Mouse (Mus musculus) midbrain, embryonic 13.5 days (tissue): ENCODE data around the gene Adssl1. TPM values are rescaled to one million over a fixed set of nuclear protein-coding genes. Genes with fewer than 3 reads are reported as not detected.

Source experiments
- ATAC-seq: fragments of 200-750 bp; cut with Nextera tagmentation; 2 replicates; pipeline ENCODE4 v1.8.0; 2017; ENCODE audit warnings: mild to moderate bottlenecking, moderate TSS enrichment, moderate library complexity
- H3K27ac ChIP-seq: fragments of 300-500 bp; sonication (generic); 2 replicates; pipeline ENCODE4 v1.5.1; 2015; ENCODE audit warnings: inconsistent platforms, mild to moderate bottlenecking, moderate library complexity
- H3K27me3 ChIP-seq: fragments of 300-500 bp; sonication (generic); 2 replicates; pipeline ENCODE4 v1.6.1; 2015; ENCODE audit warnings: mild to moderate bottlenecking, inconsistent platforms
- H3K36me3 ChIP-seq: fragments of 300-500 bp; sonication (generic); 2 replicates; pipeline ENCODE4 v1.6.1; 2015; ENCODE audit warnings: mild to moderate bottlenecking, inconsistent platforms
- H3K4me1 ChIP-seq: fragments of 300-500 bp; sonication (generic); replicated peaks from 2 replicates; pipeline ENCODE4 v1.6.1; 2015; ENCODE audit warnings: inconsistent platforms
- H3K4me2 ChIP-seq: fragments of 300-500 bp; sonication (generic); replicated peaks from 2 replicates; pipeline ENCODE4 v1.6.1; 2015; ENCODE audit warnings: moderate library complexity, mild to moderate bottlenecking, inconsistent platforms
- H3K4me3 ChIP-seq: fragments of 300-500 bp; sonication (generic); replicated peaks from 2 replicates; pipeline ENCODE4 v1.5.1; 2015; ENCODE audit warnings: mild to moderate bottlenecking, inconsistent platforms
- H3K9ac ChIP-seq: fragments of 300-500 bp; sonication (generic); replicated peaks from 2 replicates; pipeline ENCODE4 v1.6.1; 2015; ENCODE audit warnings: mild to moderate bottlenecking, inconsistent platforms
- H3K9me3 ChIP-seq: fragments of 300-500 bp; sonication (generic); 2 replicates; pipeline ENCODE4 v1.6.1; 2016; ENCODE audit warnings: mild to moderate bottlenecking, inconsistent platforms
- WGBS: fragments of 180-500 bp; shearing (Covaris S2); methylation state at CpG from one replicate; pipeline ENCODE4 v1.1.7; 2015; 5-methylcytosine and 5-hydroxymethylcytosine counted together
- polyA plus RNA-seq: library from polyadenylated mRNA; unstranded; fragments of >200 nt; fragmentation: Nextera tagmentation; extraction: Ambion mirVana; gene quantifications from 2 replicates; pipeline ENCODE4 v1.2.1, GENCODE M21; 2015

Gene Adssl1
- polyA plus RNA-seq, 1 experiment from 2014 or later: 1.1 TPM

DNA sequence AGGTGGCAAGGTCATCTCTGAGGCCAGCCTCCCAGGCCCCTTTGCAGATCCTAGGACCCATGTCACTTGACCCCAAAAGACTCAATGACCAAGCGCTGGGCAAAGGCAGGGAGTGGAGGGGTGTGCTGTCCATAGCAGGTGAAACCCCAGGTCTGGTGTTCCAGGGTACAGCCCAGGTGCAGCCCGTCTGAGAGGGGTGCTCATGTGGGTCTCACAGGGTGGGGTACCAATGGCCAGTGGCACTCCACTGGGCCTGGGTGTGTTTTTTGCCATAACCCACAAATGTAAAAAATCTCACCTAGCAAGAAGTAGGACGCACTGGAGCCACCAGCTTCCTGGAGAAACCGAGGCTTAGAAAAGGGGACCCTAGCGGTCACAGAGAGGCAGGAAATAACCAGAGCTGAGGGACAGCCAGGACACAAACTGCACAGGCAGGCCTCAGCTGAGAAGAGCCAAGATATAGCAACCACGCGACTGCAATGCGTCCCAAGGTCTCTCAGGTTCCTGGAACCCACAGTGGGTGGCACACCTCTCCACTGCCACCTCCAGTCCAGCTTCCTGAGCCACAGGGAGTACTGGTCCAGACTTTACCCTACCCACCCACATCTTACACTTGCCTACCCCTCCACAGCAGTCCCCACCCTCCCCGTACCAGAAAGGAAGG is 46.2 kb downstream of the Adssl1 start:
- H3K27ac ChIP-seq: peak overlapping the region; percentile 94
- H3K4me1 ChIP-seq: peaks cover 98% of the 10 kb centered on the region
- ATAC-seq: no peak
- no peaks in the 10 kb centered on the region for H3K9me3 ChIP-seq
- H3K4me3 ChIP-seq: no peak overlapping the region
- peak overlapping the region; percentile 35 for H3K4me2 ChIP-seq
- H3K36me3 ChIP-seq: peaks cover 74% of the 10 kb centered on the region
- 89% methylated on average over 9 of the region's 9 CpGs for WGBS
- H3K27me3 ChIP-seq: no peaks in the 10 kb centered on the region
- peak overlapping the region; percentile 48 for H3K9ac ChIP-seq

DNA sequence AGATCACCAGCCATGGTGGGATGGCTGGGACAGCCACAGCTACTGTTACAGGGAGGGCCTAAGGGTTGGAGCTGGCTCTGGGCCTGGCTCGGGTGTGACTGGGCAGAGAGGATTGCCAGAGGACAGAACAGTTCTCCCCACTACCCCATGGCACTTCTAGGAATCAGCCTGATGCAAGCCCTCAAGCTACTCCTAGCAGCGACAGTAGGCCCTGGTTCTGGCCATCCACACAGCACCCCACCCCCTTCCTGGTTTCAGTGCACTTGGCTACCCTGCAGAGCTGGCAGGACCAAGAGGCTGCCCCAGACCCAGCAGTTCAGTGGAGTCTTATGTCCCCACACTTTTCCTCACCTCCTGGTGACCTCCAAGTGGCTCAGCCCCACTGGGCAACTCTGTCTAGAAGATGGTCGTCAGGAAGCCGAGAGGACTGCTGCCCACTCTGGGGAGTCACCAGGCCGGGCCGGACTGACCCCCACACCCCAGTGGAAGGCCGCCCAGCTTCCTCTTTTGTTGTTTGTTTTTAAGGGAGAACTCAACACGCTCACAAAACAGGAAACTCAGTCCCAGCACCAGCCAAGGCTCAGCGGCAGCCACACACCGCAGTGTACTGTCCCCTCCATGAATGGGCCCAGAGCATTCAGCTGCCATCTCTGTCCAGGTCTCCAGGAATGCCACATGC is 47.9 kb downstream of the Adssl1 start:
- WGBS: 85% methylated on average over 10 of the region's 10 CpGs
- H3K9ac ChIP-seq: peak overlapping the region; percentile 2; the same call in 1 of the 2 replicates
- H3K4me1 ChIP-seq: peaks cover 98% of the 10 kb centered on the region
- no peak for ATAC-seq
- peaks cover 64% of the 10 kb centered on the region for H3K36me3 ChIP-seq
- H3K4me3 ChIP-seq: no peak overlapping the region
- H3K4me2 ChIP-seq: no peak overlapping the region
- H3K27ac ChIP-seq: peak overlapping the region; percentile 56
- no peaks in the 10 kb centered on the region for H3K9me3 ChIP-seq
- no peaks in the 10 kb centered on the region for H3K27me3 ChIP-seq

DNA sequence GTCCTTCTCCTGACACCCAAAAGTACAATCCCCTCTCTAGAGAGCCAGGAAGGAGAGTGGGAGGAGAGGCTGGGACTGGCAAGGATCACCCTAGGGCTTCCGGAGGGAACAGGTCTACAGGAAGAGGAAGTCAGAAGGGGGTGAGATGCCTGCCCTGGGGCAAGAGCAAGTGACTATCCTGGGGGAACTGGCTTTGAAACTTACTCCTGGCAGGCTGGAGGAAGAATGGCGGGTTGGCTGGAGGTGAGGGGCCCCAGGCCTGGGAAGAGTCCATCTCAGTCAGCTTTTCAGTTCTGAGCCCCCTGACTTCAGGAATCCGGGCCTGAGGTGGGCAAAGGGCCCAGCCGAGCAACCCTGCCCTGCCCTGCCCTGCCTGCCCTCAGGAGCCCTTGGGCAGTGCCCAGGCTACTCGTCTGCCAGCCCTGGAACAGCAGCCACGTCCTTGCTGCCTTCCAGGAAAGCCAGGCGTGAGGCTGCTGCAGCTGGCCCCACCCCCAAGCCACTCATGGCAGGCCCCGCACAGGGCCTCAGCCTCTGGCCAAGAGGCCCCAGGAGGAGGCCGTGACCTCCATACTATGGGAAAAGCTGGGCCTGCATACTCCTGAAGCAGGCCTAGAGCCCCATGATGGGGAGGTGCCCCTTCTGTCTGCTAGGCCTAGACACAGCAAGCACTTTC is 51.0 kb downstream of the Adssl1 start:
- H3K36me3 ChIP-seq: peaks cover 52% of the 10 kb centered on the region
- H3K9ac ChIP-seq: peak overlapping the region; percentile 29; the same call in 1 of the 2 replicates
- H3K4me1 ChIP-seq: peaks cover 88% of the 10 kb centered on the region
- H3K9me3 ChIP-seq: no peaks in the 10 kb centered on the region
- no peak overlapping the region; the same call in 1 of the 2 replicates for H3K4me2 ChIP-seq
- 0 out of 2 replicates have a peak overlapping the region, but pooled peaks have one; percentile 95 for H3K4me3 ChIP-seq
- no peak overlapping the region for H3K27ac ChIP-seq
- 57% methylated on average over 9 of the region's 9 CpGs for WGBS
- no peaks in the 10 kb centered on the region for H3K27me3 ChIP-seq
- ATAC-seq: no peak

DNA sequence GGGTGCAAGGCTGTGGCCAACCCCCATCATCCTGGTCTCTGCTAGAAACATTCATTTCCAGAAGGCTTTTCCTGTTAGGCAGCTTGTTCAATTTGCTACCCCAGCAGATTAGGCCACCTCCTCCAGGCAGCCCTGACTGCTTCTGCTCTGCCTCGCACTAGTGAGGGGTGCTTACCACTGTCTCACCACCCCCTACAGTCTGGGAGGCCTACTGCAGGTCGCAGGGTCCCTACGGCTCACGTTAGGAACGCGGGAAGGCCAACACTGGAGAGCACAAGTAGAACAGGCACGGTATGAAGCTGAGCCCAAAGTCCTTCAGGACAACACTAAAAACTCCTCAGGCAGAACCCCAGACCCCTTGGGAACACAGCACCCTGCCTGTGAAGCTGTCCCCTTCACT is 52.0 kb downstream of the Adssl1 start:
- Histone ChIP-seq H3K4me2 (peak overlapping the region; percentile 94), H3K4me3 (peak overlapping the region; percentile 95; the same call in 1 of the 2 replicates), H3K4me1 (peaks cover 77% of the 10 kb centered on the region), H3K9ac (peak overlapping the region; percentile 100; the same call in 1 of the 2 replicates), H3K27me3 (no peaks in the 10 kb centered on the region), H3K27ac (no peak overlapping the region), H3K9me3 (no peaks in the 10 kb centered on the region), H3K36me3 (peaks cover 43% of the 10 kb centered on the region)
- ATAC-seq: no peak
- 84% methylated on average over 7 of the region's 7 CpGs for WGBS

DNA sequence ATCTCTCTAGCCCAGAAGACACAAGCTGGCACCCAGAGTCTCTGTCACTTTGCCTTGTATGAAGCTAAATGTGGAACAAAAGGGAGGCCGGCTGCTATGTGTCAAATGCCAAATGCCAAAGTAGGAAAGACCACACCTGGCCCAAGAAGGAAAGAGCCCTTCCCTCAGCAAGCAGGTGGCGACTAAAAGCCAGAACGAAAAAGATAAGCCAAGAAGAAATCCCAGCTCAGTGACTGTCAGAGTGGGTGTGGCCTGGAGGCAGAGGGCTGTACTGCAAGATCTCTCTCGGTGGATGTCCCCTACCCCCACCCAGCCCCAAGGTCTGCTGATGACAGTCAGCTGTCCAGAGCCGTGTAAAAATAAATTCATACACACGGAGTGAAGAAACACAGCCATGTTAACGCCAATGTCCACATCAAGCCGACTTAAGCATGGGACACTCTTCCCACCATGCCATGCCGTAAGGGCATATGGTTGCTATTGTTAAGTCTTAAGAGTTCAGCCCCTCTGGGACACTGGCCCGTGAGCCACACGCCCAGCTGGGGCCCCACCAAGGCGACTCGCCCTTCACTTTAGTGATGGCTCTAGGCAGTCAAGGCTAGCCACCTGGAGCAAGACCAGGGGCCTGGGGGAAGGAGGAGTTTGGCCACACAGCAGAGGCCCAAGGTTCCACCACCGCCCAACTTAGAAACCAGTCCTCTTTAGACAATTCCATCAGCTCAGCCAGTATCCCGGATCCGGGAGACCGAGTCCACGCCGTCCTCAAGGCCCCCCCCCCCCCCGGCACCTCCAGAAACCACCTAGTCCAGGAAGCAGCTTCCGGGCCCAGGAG is 53.1 kb downstream of the Adssl1 start:
- Histone ChIP-seq H3K4me2 (peak overlapping the region; percentile 94), H3K27ac (peak overlapping the region; percentile 95), H3K9ac (peak overlapping the region; percentile 100), H3K9me3 (no peaks in the 10 kb centered on the region), H3K4me1 (peaks cover 68% of the 10 kb centered on the region), H3K4me3 (peak overlapping the region; percentile 95), H3K36me3 (peaks cover 35% of the 10 kb centered on the region), H3K27me3 (peaks cover 6% of the 10 kb centered on the region)
- WGBS: 6% methylated on average over 21 of the region's 21 CpGs
- peak; percentile 46 for ATAC-seq

DNA sequence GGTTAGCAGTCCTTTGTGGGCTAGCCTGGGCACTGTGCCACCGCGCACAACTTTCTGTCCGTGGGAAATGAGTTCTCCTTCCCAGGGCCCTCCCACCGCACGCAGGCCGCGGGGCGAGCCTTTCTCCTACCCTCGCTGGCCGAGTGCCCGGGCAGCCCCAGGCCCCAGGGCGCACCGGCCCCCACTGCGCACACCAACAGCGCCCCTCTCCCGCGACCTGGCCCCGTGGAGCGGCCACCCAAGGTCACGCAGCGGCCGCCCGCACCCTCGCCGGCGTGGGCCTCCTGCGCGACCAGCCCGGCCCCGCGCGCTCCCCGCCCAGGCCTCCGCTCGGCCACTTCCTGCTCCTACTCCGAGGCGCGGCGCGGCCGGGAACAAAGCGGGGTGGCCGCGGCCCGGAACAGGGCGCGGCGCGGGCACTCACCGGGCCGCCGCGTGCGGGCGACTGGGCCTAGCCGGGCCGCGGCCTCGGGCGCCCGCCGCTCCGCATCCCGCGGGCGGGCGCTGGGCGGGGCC is 53.8 kb downstream of the Adssl1 start:
- peaks cover 68% of the 10 kb centered on the region for H3K4me1 ChIP-seq
- WGBS: under 1% methylated on average over 44 of the region's 68 CpGs
- peak overlapping the region; percentile 94 for H3K4me2 ChIP-seq
- H3K27ac ChIP-seq: peak overlapping the region; percentile 95
- peak overlapping the region; percentile 95 for H3K4me3 ChIP-seq
- peaks cover 28% of the 10 kb centered on the region for H3K36me3 ChIP-seq
- no peaks in the 10 kb centered on the region for H3K9me3 ChIP-seq
- H3K27me3 ChIP-seq: peaks cover 12% of the 10 kb centered on the region
- H3K9ac ChIP-seq: peak overlapping the region; percentile 100
- ATAC-seq: peak; percentile 7

DNA sequence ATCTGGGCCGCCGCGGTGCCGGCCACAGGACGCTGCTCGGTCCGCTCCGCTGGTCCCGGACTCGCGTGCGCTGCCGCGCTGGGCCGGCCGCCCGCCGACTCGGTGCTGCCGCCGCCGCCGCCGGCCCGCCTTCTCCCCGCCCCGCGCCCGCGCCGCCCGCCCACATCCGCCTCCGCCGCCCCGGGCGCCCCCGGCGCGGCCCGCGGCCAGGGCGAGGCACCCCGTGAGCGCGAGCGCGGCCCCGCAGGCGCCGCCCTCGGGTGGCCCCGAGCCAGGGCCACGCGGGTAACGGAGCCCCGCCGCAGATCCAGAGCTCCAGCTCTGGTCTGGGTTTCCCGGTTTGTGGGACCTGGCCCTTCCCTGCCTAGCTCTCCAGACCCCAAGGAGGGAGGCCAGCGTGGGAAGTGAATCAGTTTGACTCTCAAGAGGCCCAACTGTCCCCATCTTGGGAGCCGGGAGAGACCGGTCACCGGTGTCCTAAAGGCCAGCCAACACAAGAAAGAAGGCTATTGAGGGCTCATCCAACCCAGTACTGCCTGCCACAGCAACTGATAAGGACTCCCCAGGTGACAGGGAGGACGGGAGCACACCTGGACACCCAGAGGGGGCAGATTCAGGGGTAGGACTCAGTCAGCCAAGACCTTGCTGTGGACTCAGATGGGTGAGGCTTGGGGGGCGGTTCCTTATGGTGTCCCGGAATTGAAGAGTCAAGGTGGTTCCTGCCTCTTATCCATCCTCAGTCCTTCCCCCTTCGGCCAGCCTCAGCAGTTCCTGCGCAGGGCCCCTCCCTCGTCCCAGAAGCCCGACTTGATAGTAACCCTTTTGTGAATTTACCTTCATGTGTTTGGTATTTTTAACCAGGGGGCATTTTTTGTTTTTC is 54.5 kb downstream of the Adssl1 start, which contains the start of gene Akt1:
Gene Akt1 (minus strand): TSS at position 753 of the 880 bp plus-strand sequence.
- H3K4me1 ChIP-seq: peaks cover 67% of the 10 kb centered on the region
- H3K27ac ChIP-seq: peak within 1 kb of the TSS; percentile 95
- no peaks in the 10 kb centered on the region for H3K9me3 ChIP-seq
- H3K27me3 ChIP-seq: peaks cover 20% of the 10 kb centered on the region
- peaks cover 20% of the 10 kb centered on the region for H3K36me3 ChIP-seq
- under 1% methylated on average over 39 of the region's 70 CpGs for WGBS
- H3K9ac ChIP-seq: peak within 1 kb of the TSS; percentile 100
- H3K4me2 ChIP-seq: peak within 1 kb of the TSS; percentile 94
- peak within 1 kb of the TSS; percentile 95 for H3K4me3 ChIP-seq
- peak; percentile 5; the same call in 1 of the 2 replicates for ATAC-seq

DNA sequence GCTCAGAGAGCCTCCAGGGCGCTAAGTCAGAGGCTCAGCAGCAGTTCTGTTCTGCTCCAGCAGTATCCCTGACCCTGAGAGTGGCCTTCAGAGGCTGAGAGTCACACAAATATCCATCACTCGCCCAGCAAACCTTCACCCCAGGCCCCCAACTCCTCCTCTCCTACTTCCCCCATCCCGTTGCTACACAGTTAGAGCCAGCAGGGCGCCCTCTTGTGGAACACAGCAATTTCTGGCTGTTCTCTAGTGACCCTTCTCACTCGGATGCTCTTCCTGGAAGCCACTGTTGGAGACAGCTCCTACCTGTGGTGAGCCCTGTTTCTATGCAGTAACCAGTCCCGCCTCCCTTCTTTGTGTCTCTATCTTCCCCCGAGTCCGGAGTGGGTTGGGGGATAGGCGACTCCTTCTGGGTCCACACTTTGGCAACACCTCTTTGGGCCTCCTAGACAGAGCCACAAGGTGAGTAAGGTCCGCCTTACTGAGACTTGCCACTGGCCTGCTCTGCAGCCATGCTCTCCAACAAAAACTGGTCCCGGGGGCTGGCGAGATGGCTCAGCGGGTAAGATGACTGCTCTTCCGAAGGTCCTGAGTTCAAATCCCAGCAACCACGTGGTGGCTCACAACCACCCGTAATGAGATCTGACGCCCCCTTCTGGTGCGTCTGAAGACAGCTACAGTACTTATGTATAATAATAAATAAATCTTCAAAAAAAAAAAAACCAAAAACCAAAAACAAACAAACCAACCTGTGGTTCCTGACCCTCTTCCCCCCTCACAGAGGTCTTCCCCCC is 55.6 kb downstream of the Adssl1 start:
- Histone ChIP-seq H3K27me3 (peaks cover 30% of the 10 kb centered on the region), H3K4me1 (peaks cover 64% of the 10 kb centered on the region)

DNA sequence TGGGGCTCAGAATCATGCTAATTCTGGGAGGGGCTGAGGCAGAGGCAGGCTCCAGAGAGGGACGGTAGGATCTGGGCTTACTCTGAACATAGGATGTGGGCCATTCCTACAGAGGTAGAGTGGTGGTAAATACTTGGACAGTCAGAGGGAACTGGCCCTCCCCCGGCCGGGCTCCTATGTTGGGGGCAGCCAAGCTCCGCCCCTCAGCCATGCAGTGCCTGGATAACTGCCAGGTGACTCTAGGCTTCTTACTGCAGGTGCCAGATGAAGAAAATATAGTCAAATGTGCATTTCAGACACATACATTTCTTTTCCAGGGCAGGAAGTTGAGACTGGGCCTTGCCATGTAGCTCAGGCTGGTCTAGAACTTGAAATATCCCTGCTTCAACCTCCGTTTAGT is 57.2 kb downstream of the Adssl1 start:
- H3K9me3 ChIP-seq: no peaks in the 10 kb centered on the region
- no peak overlapping the region for H3K4me3 ChIP-seq
- H3K27ac ChIP-seq: no peak overlapping the region
- H3K4me1 ChIP-seq: peaks cover 48% of the 10 kb centered on the region
- H3K9ac ChIP-seq: no peak overlapping the region
- no peak for ATAC-seq
- H3K27me3 ChIP-seq: peaks cover 43% of the 10 kb centered on the region
- H3K4me2 ChIP-seq: no peak overlapping the region
- H3K36me3 ChIP-seq: no peaks in the 10 kb centered on the region
- 67% methylated on average over 5 of the region's 5 CpGs for WGBS

More for the DNA sequence above, 55.6 kb downstream of the Adssl1 start:
- WGBS: 16% methylated on average over 18 of the region's 18 CpGs
- peak; percentile 44 for ATAC-seq
- Histone ChIP-seq H3K9me3 (no peaks in the 10 kb centered on the region), H3K9ac (peak overlapping the region; percentile 100; the same call in 1 of the 2 replicates), H3K36me3 (peaks cover 10% of the 10 kb centered on the region), H3K4me2 (peak overlapping the region; percentile 94), H3K27ac (peak overlapping the region; percentile 95), H3K4me3 (peak overlapping the region; percentile 95)
